Mouse (Mus musculus): ENCODE measurements around the gene Adarb1. TPM values are rescaled to one million over a fixed set of nuclear protein-coding genes. Genes with fewer than 3 reads are reported as not detected.

The Adarb1 gene
- polyA plus RNA-seq, 1 experiment from 2014 or later, result 10.7 TPM

DNA sequence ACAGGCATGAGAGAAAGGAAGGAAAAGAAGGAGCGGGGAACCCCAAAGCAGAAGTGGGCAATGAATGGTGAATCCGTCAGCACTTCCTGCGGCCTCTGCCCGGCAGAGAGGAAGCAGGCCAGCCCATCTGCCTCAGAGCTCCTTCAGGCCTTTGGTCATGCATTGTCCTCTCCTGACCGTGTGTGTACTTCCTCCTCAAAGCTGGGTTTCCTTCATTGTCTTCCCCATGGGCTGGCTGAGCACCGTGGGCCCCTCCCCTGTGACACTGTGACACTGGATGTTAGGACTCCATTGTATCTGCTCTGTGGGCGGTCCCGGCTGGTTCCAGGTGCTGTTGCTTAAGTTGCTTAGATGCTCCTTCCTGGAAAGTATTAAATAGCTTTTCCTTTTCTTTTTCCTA lies 151.8 kb downstream of the Adarb1 start:
- no peak overlapping the region for H3K4me2 ChIP-seq
- no peak for ATAC-seq (ENCODE audit: extremely low read depth, insufficient number of reproducible peaks, low FRiP score, low TSS enrichment)
- no peak overlapping the region for H3K9ac ChIP-seq
- 67% methylated on average over 8 of the region's 8 CpGs for WGBS
- no peak overlapping the region for H3K27ac ChIP-seq (replicated peaks)
- H3K4me3 ChIP-seq, result no peak overlapping the region
- H3K9me3 ChIP-seq, result no peaks in the 10 kb centered on the region
- H3K36me3 ChIP-seq, result peaks cover 97% of the 10 kb centered on the region
- no peaks in the 10 kb centered on the region for H3K27me3 ChIP-seq (replicated peaks)
- peaks cover 10% of the 10 kb centered on the region; the same call in 1 of the 2 replicates for H3K4me1 ChIP-seq

- no peaks in the 10 kb centered on the region for H3K27me3 ChIP-seq (replicated peaks)
- ATAC-seq (ENCODE audit: extremely low read depth, insufficient number of reproducible peaks, low FRiP score, low TSS enrichment), result no peak
- no peaks in the 10 kb centered on the region for H3K9me3 ChIP-seq
- H3K36me3 ChIP-seq, result peaks cover 50% of the 10 kb centered on the region
- H3K27ac ChIP-seq (replicated peaks), result no peak overlapping the region
- H3K9ac ChIP-seq, result peak overlapping the region; percentile 91
- H3K4me1 ChIP-seq, result peaks cover 23% of the 10 kb centered on the region
- WGBS, result 83% methylated on average over 17 of the region's 17 CpGs
- H3K4me2 ChIP-seq, result peak overlapping the region; percentile 74
- H3K4me3 ChIP-seq, result peak overlapping the region; percentile 94
Measured at GRCm38 (mm10) chr10:77260166-77260875, 157.7 kb downstream of the Adarb1 start.

GRCm38 (mm10) chr10:77258704-77259621 lies 159.1 kb downstream of the Adarb1 start, which contains the start of gene Pofut2:
Gene Pofut2 (plus strand): TSS chr10:77259218.
- peak within 1 kb of the TSS; percentile 74 for H3K4me2 ChIP-seq
- peaks cover 36% of the 10 kb centered on the region for H3K36me3 ChIP-seq
- H3K4me3 ChIP-seq, result peak within 1 kb of the TSS; percentile 94
- under 1% methylated on average over 78 of the region's 81 CpGs for WGBS
- H3K4me1 ChIP-seq, result peaks cover 23% of the 10 kb centered on the region
- H3K9ac ChIP-seq, result peak within 1 kb of the TSS; percentile 91
- peak within 1 kb of the TSS; percentile 93 for H3K27ac ChIP-seq (replicated peaks)
- ATAC-seq (ENCODE audit: extremely low read depth, insufficient number of reproducible peaks, low FRiP score, low TSS enrichment), result peak; percentile 98
- no peaks in the 10 kb centered on the region for H3K27me3 ChIP-seq (replicated peaks)
- no peaks in the 10 kb centered on the region for H3K9me3 ChIP-seq

- 51% methylated on average over 4 of the region's 4 CpGs for WGBS
- H3K9ac ChIP-seq, result peak overlapping the region; percentile 81
- H3K27me3 ChIP-seq (replicated peaks), result no peaks in the 10 kb centered on the region
Measured at GRCm38 (mm10) chr10:77258041-77258590, 160.0 kb downstream of the Adarb1 start.

GRCm38 (mm10) chr10:77255676-77256075 lies 162.4 kb downstream of the Adarb1 start:
- Histone ChIP-seq H3K27ac (replicated peaks) (no peak overlapping the region), H3K4me2 (no peak overlapping the region), H3K4me1 (peaks cover 46% of the 10 kb centered on the region), H3K36me3 (peaks cover 4% of the 10 kb centered on the region), H3K4me3 (no peak overlapping the region), H3K9me3 (no peaks in the 10 kb centered on the region), H3K27me3 (replicated peaks) (no peaks in the 10 kb centered on the region), H3K9ac (no peak overlapping the region)
- no peak for ATAC-seq (ENCODE audit: extremely low read depth, insufficient number of reproducible peaks, low FRiP score, low TSS enrichment)
- 84% methylated on average over 3 of the region's 3 CpGs for WGBS

More at GRCm38 (mm10) chr10:77258041-77258590, 160.0 kb downstream of the Adarb1 start:
- Histone ChIP-seq H3K27ac (replicated peaks) (peak overlapping the region; percentile 93; the same call in 1 of the 2 replicates), H3K4me3 (peak overlapping the region; percentile 94), H3K4me1 (peaks cover 25% of the 10 kb centered on the region), H3K36me3 (peaks cover 28% of the 10 kb centered on the region), H3K4me2 (peak overlapping the region; percentile 74), H3K9me3 (no peaks in the 10 kb centered on the region)
- ATAC-seq (ENCODE audit: extremely low read depth, insufficient number of reproducible peaks, low FRiP score, low TSS enrichment), result no peak

- peaks cover 44% of the 10 kb centered on the region for H3K4me1 ChIP-seq
- no peak overlapping the region for H3K4me2 ChIP-seq
- no peak overlapping the region for H3K27ac ChIP-seq (replicated peaks)
- no peak for ATAC-seq (ENCODE audit: extremely low read depth, insufficient number of reproducible peaks, low FRiP score, low TSS enrichment)
- WGBS, result 89% methylated on average over 3 of the region's 3 CpGs
- no peaks in the 10 kb centered on the region for H3K9me3 ChIP-seq
- H3K27me3 ChIP-seq (replicated peaks), result no peaks in the 10 kb centered on the region
- no peaks in the 10 kb centered on the region for H3K36me3 ChIP-seq
- no peak overlapping the region for H3K9ac ChIP-seq
- no peak overlapping the region for H3K4me3 ChIP-seq
Measured at GRCm38 (mm10) chr10:77255231-77255630, 162.8 kb downstream of the Adarb1 start.

- no peaks in the 10 kb centered on the region for H3K36me3 ChIP-seq
- no peaks in the 10 kb centered on the region for H3K9me3 ChIP-seq
- peak overlapping the region; percentile 5; the same call in 1 of the 2 replicates for H3K9ac ChIP-seq
- ATAC-seq (ENCODE audit: extremely low read depth, insufficient number of reproducible peaks, low FRiP score, low TSS enrichment), result no peak
- 0 out of 2 replicates have a peak overlapping the region, but pooled peaks have one; percentile 5 for H3K4me2 ChIP-seq
- H3K4me1 ChIP-seq, result peaks cover 32% of the 10 kb centered on the region
- WGBS, result 0% methylated on average over 4 of the region's 4 CpGs
- H3K27me3 ChIP-seq (replicated peaks), result no peaks in the 10 kb centered on the region
- no peak overlapping the region for H3K4me3 ChIP-seq
- H3K27ac ChIP-seq (replicated peaks), result peak overlapping the region; percentile 76; the same call in 1 of the 2 replicates
Measured at GRCm38 (mm10) chr10:77252790-77253189, 165.3 kb downstream of the Adarb1 start.

- H3K4me2 ChIP-seq, result peak overlapping the region; percentile 55
- H3K9ac ChIP-seq, result peak overlapping the region; percentile 59
- 56% methylated on average over 18 of the region's 18 CpGs for WGBS
Measured at GRCm38 (mm10) chr10:77251784-77252539, 166.1 kb downstream of the Adarb1 start.

DNA sequence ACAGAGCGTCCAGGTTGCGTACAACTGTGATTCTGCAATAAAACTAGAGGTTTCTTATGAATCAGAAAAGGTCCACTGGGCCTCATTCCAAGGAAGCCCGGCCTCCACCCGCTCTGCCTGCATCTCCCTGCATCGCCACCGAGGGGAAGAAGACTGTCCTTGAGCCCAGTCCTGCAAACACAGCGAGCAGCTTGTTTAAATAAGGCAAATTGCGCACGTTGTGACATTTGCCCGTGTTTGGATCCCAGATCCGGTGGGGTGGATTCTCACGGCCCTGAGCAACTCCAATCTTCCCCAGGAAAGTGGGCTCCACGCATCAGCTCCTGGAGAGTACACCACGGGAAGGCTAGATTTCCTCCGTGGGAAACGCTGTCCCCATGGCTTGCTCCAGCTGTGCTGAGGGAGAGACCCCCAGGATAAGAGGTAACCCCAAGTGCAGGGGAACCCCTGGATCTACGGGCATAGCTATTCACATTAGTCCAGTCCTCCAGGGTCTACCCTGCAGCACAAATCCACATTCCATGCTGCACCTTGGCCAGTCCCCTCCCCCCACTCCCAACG lies 166.8 kb downstream of the Adarb1 start:
- Histone ChIP-seq H3K27me3 (replicated peaks) (no peaks in the 10 kb centered on the region), H3K36me3 (no peaks in the 10 kb centered on the region), H3K4me2 (peak overlapping the region; percentile 55), H3K27ac (replicated peaks) (peak overlapping the region; percentile 76), H3K4me3 (peak overlapping the region; percentile 20; the same call in 1 of the 2 replicates), H3K4me1 (peaks cover 38% of the 10 kb centered on the region), H3K9me3 (no peaks in the 10 kb centered on the region), H3K9ac (peak overlapping the region; percentile 59)
- no peak for ATAC-seq (ENCODE audit: extremely low read depth, insufficient number of reproducible peaks, low FRiP score, low TSS enrichment)
- 47% methylated on average over 18 of the region's 18 CpGs for WGBS

More at GRCm38 (mm10) chr10:77251784-77252539, 166.1 kb downstream of the Adarb1 start:
- peaks cover 38% of the 10 kb centered on the region for H3K4me1 ChIP-seq
- H3K27me3 ChIP-seq (replicated peaks), result no peaks in the 10 kb centered on the region
- peak; percentile 39; the same call in 1 of the 2 replicates for ATAC-seq (ENCODE audit: extremely low read depth, insufficient number of reproducible peaks, low FRiP score, low TSS enrichment)
- no peaks in the 10 kb centered on the region for H3K36me3 ChIP-seq
- peak overlapping the region; percentile 20; the same call in 1 of the 2 replicates for H3K4me3 ChIP-seq
- H3K9me3 ChIP-seq, result no peaks in the 10 kb centered on the region
- H3K27ac ChIP-seq (replicated peaks), result peak overlapping the region; percentile 76

GRCm38 (mm10) chr10:77247707-77248106 lies 170.4 kb downstream of the Adarb1 start:
- ATAC-seq (ENCODE audit: extremely low read depth, insufficient number of reproducible peaks, low FRiP score, low TSS enrichment), result no peak
- Histone ChIP-seq H3K9me3 (no peaks in the 10 kb centered on the region), H3K4me1 (peaks cover 43% of the 10 kb centered on the region), H3K27me3 (replicated peaks) (no peaks in the 10 kb centered on the region), H3K4me2 (no peak overlapping the region), H3K4me3 (no peak overlapping the region), H3K36me3 (no peaks in the 10 kb centered on the region), H3K9ac (no peak overlapping the region), H3K27ac (replicated peaks) (no peak overlapping the region)
- WGBS, result 61% methylated on average over 7 of the region's 7 CpGs
